Mouse (Mus musculus): ENCODE results near the gene Nfib.

- TF ChIP-seq CTCF (IDR thresholded peaks at IDR 0.05; ENCODE audit: low read depth) = no peak
- no peak for TF ChIP-seq EP300 (IDR thresholded peaks at IDR 0.05; ENCODE audit: low read depth)
These were observed 249.2 kb downstream of the Nfib start for GRCm38 (mm10) chr4:82456323-82456713.

All from liver, embryonic 14.5 days (tissue).